Mouse (Mus musculus): ENCODE measurements around the gene Sypl.

DNA sequence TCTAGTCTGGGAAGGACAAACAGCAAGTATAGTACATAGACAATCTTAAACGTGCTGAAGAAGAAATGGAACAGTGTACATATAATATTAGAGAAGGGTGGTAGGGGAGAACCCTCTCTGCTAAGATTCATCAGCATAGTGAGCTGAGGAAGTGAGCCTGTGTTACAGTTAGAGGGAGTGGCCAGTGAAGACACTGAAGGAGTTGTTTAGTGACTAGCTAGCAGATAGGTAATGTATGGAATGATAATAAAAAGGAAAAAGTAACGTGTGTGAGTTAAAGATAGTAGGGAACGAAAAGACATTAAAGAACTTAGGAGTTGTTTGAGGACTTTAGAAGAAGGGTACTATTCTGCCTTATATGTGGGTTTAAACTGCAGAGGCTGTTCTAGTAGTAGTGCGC, 10.2 kb downstream of the Sypl start:
- TF ChIP-seq CTCF (conservative IDR thresholded peaks at IDR 0.05; ENCODE audit: insufficient read depth, insufficient read length, low read depth, low read length) (no peak), POLR2A (IDR thresholded peaks at IDR 0.05; ENCODE audit: low read depth, low read length) (no peak)

Measured in kidney, adult 2 months (tissue).